Mouse (Mus musculus) midbrain, embryonic 12.5 days (tissue): ENCODE results near the gene 1700113H08Rik. TPM values are rescaled to one million over a fixed set of nuclear protein-coding genes. Genes with fewer than 3 reads are reported as not detected.

Source experiments
- ATAC-seq: fragments of 200-750 bp; cut with Nextera tagmentation; 2 replicates; pipeline ENCODE4 v1.8.0; 2017; ENCODE audit warnings: low read depth, moderate TSS enrichment, moderate library complexity; ENCODE audit not compliant: low FRiP score
- H3K27ac ChIP-seq: fragments of 300-500 bp; sonication (generic); replicated peaks from 2 replicates; pipeline ENCODE4 v1.5.1; 2016; ENCODE audit warnings: mild to moderate bottlenecking
- H3K27me3 ChIP-seq: fragments of 300-500 bp; sonication (generic); 2 replicates; pipeline ENCODE4 v1.6.1; 2016; ENCODE audit warnings: mild to moderate bottlenecking
- H3K36me3 ChIP-seq: fragments of 300-500 bp; sonication (generic); 2 replicates; pipeline ENCODE4 v1.6.1; 2016
- H3K4me1 ChIP-seq: fragments of 300-500 bp; sonication (generic); 2 replicates; pipeline ENCODE4 v1.6.1; 2016
- H3K4me2 ChIP-seq: fragments of 300-500 bp; sonication (generic); replicated peaks from 2 replicates; pipeline ENCODE4 v1.6.1; 2016; ENCODE audit warnings: mild to moderate bottlenecking, moderate library complexity
- H3K4me3 ChIP-seq: fragments of 300-500 bp; sonication (generic); 2 replicates; pipeline ENCODE4 v1.5.1; 2016; ENCODE audit warnings: mild to moderate bottlenecking
- H3K9ac ChIP-seq: fragments of 300-500 bp; sonication (generic); replicated peaks from 2 replicates; pipeline ENCODE4 v1.6.1; 2016; ENCODE audit warnings: mild to moderate bottlenecking, moderate library complexity
- H3K9me3 ChIP-seq: fragments of 300-500 bp; sonication (generic); 2 replicates; pipeline ENCODE4 v1.6.1; 2016; ENCODE audit warnings: mild to moderate bottlenecking
- WGBS: fragments of 180-500 bp; shearing (Covaris S2); methylation state at CpG from one replicate; pipeline ENCODE4 v1.1.7; 2016; 5-methylcytosine and 5-hydroxymethylcytosine counted together
- polyA plus RNA-seq: library from polyadenylated mRNA; unstranded; fragments of >200 nt; fragmentation: Nextera tagmentation; extraction: Ambion mirVana; gene quantifications from 2 replicates; pipeline ENCODE4 v1.2.1, GENCODE M21; 2016

Gene 1700113H08Rik
- polyA plus RNA-seq, 1 experiment from 2014 or later: 0.56 TPM

DNA sequence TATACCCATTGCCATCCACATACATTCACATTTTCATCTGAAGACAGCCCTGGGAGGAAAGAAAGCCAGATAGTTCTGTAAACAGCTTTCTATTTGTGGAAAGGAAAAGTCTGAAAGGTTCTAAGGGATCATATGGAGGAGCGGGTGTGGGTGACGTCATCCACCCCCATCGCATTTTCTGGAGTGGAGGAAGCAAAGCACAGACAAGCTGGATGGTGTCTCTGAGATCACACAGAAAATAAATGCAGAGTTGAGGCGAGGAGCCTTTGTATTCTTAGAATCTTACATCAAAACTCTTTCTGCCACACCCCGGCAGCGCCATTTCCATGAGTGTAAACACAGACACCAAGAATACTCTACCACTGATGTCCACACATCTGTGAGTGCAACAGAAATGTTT is 26.4 kb downstream of the 1700113H08Rik start:
- WGBS: 88% methylated on average over 6 of the region's 6 CpGs

DNA sequence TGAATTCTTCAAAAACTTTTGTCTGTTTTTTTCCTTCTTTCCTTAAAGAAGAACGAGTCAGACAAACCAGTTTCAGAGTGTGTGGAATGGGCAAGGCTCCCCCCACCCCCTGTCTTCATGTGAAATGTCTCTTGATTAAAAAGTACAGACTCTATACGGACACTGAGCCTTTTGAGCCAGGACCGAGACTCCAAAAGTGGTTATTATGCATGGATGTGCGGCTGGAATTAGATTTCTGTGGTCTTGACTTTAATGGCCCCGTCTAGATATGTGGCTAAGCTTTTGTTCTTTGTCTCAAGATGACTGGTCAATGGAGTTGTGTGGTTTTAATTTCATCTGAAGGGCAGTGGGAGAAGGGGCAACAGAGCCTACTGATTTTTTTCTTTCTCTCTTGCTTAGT is 29.8 kb downstream of the 1700113H08Rik start:
- WGBS: 49% methylated on average over 5 of the region's 5 CpGs

More for the DNA sequence above, 26.4 kb downstream of the 1700113H08Rik start:
- no peak overlapping the region for H3K4me3 ChIP-seq
- H3K9me3 ChIP-seq: no peaks in the 10 kb centered on the region
- no peak overlapping the region for H3K9ac ChIP-seq
- no peak for ATAC-seq
- H3K4me1 ChIP-seq: no peaks in the 10 kb centered on the region
- no peak overlapping the region for H3K4me2 ChIP-seq
- H3K27me3 ChIP-seq: no peaks in the 10 kb centered on the region
- H3K36me3 ChIP-seq: no peaks in the 10 kb centered on the region
- no peak overlapping the region for H3K27ac ChIP-seq

DNA sequence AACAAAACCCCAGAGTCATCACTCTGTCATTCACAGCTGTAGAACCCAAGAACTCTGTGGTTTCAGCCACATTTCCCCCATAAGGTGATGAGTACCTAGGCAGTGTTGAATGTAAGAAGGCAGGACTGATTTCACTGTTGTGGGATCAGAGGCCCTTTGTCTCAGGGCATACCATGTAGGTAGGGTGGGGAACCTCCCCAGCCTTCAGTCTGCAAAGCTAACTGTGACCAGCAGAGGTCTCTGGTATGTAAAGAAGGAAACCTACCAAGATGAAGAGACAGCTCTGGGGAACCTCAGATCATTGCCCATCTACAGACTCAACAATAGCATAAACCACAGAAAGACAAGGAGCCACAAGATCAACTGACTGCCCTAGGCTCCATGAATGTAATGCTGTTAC is 36.4 kb downstream of the 1700113H08Rik start:
- Histone ChIP-seq H3K4me3 (no peak overlapping the region), H3K9me3 (no peaks in the 10 kb centered on the region), H3K4me1 (peaks cover 6% of the 10 kb centered on the region), H3K36me3 (no peaks in the 10 kb centered on the region), H3K27me3 (peaks cover 16% of the 10 kb centered on the region), H3K9ac (no peak overlapping the region), H3K27ac (no peak overlapping the region), H3K4me2 (no peak overlapping the region)
- ATAC-seq: peak; percentile 34; the same call in 1 of the 2 replicates

More for the DNA sequence above, 29.8 kb downstream of the 1700113H08Rik start:
- no peak overlapping the region for H3K27ac ChIP-seq
- H3K4me3 ChIP-seq: no peak overlapping the region
- no peaks in the 10 kb centered on the region for H3K36me3 ChIP-seq
- 0 out of 2 replicates have a peak, but pooled peaks cover under 1% of the 10 kb centered on the region for H3K27me3 ChIP-seq
- H3K4me1 ChIP-seq: no peaks in the 10 kb centered on the region
- H3K4me2 ChIP-seq: no peak overlapping the region
- no peak for ATAC-seq
- no peaks in the 10 kb centered on the region for H3K9me3 ChIP-seq
- no peak overlapping the region for H3K9ac ChIP-seq

DNA sequence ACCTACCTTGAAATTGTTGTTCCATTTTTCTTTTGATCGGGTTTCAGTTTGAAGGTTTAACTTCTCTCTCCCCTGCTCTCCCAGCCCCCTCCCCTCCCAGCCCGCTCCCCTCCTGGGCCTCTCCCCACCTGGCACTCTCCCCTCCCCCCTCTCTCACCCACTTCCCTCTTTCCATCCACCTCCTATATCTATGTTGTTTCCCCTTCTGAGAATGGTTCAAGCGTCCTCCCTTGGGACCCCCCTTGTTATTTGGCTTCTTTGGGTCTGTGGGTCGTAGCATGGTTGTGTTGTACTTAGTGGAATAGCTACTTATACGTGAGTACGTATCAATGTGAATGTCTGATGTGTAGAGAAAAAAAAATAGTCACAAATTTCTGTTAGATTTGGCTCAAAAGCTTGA is 40.9 kb downstream of the 1700113H08Rik start:
- Histone ChIP-seq H3K4me3 (no peak overlapping the region), H3K4me2 (no peak overlapping the region), H3K4me1 (peaks cover 36% of the 10 kb centered on the region), H3K27me3 (peaks cover 16% of the 10 kb centered on the region), H3K9me3 (no peaks in the 10 kb centered on the region), H3K9ac (no peak overlapping the region), H3K27ac (no peak overlapping the region), H3K36me3 (no peaks in the 10 kb centered on the region)
- no peak for ATAC-seq
- 53% methylated on average over 6 of the region's 6 CpGs for WGBS

DNA sequence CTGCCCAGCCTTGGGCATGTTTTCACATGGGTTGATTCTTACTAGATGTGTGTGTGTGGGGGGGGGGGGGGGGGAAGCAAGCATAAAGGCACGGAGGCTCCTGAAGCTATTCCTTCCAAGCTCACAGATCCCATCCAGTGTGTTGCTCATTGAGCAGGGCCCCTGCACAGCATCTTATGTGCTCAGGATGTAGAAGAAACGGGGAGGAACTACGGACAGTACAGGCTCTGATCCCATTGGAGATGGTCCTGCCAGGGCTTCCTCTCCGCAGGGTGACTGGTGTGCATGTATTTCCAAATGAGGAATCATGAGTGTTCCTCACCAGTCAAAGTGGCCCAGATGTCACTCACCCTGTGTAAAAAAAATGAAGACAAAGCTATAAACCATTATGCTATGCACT is 42.8 kb downstream of the 1700113H08Rik start:
- Histone ChIP-seq H3K36me3 (no peaks in the 10 kb centered on the region), H3K27ac (no peak overlapping the region)

DNA sequence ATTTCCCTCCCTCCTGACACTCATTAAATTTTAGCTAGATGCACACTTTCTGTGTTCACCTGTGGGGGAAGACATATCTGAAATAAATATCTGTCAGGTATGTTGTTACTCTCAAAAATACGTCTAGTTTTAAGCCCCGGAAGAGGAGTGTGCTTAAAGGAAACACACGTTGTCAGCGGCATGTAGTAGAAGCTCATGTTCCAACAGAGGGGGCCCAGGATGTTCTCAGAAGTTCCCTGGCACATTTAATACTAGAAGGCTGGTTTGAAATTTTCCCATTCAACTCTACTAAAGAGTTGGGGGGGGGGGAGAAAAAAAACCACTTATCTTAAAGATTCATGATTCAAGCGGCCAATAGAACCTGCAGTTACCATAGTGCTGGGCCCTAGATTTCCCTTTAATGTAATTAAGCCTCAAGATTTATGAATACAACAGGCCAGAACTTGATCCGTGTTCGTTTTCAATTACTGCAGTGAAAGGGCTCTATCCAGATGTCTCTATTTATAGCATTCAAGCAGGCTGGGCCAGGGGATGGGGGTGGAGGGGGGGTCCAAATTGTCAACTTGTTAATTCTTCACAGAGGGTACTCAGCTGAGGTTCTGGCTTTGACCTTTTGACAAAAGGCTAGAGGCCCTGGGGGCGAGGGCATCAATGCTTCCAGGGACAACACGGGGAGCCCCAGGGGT is 43.6 kb downstream of the 1700113H08Rik start:
- 6% methylated on average over 9 of the region's 9 CpGs for WGBS
- H3K4me1 ChIP-seq: peaks cover 36% of the 10 kb centered on the region
- peak overlapping the region; percentile 4 for H3K4me2 ChIP-seq
- peak; percentile 82 for ATAC-seq
- peak overlapping the region; percentile 58 for H3K27ac ChIP-seq
- no peaks in the 10 kb centered on the region for H3K9me3 ChIP-seq
- no peak overlapping the region for H3K9ac ChIP-seq
- peaks cover 30% of the 10 kb centered on the region for H3K27me3 ChIP-seq
- H3K36me3 ChIP-seq: no peaks in the 10 kb centered on the region
- no peak overlapping the region for H3K4me3 ChIP-seq

More for the DNA sequence above, 42.8 kb downstream of the 1700113H08Rik start:
- no peak overlapping the region for H3K4me2 ChIP-seq
- H3K4me3 ChIP-seq: no peak overlapping the region
- no peaks in the 10 kb centered on the region for H3K9me3 ChIP-seq
- 38% methylated on average over 4 of the region's 4 CpGs for WGBS
- no peak overlapping the region for H3K9ac ChIP-seq
- no peak for ATAC-seq
- peaks cover 26% of the 10 kb centered on the region for H3K27me3 ChIP-seq
- H3K4me1 ChIP-seq: peaks cover 36% of the 10 kb centered on the region

DNA sequence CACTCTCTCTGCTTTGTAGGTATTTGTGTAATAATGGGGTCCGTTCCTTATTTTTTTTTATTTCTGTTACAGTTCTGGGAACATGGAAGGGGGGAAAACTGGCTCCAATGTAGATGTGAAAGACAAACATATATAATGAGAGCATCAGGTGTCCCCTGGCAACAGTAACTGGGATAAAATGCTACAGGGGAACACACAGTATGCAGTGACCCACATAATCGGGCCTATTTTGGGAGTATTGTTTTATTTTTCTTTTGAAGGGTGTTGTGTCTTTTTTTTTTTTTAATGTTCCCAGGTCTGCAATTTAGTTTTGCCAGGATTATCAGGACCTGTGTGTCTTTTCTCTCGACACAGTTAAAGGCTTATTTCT is 44.1 kb downstream of the 1700113H08Rik start:
- peak; percentile 63; the same call in 1 of the 2 replicates for ATAC-seq
- H3K9ac ChIP-seq: no peak overlapping the region
- H3K4me2 ChIP-seq: peak overlapping the region; percentile 4; the same call in 1 of the 2 replicates
- no peaks in the 10 kb centered on the region for H3K9me3 ChIP-seq
- H3K27ac ChIP-seq: peak overlapping the region; percentile 58
- WGBS: 1% methylated on average over 3 of the region's 3 CpGs
- peaks cover 36% of the 10 kb centered on the region for H3K4me1 ChIP-seq
- H3K36me3 ChIP-seq: no peaks in the 10 kb centered on the region
- H3K27me3 ChIP-seq: peaks cover 29% of the 10 kb centered on the region
- H3K4me3 ChIP-seq: no peak overlapping the region

DNA sequence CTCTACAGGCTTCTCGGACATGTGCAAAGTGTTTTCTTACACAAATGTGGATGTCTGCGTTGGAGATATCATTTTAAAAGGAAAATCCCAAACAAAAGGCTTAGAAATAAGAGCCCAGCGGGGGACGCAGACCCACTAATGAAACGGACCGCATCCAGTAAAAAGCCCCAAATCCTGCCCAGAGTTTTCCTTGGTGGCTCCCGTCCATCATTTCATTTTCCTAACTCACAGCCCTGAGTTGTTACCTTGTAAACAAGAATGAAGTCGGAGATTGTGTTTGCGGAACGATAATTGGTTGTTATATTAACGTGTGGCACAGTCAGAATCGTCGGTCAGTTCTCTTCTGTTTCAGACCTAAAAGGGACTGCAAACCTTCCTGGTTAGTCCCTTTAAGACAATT is 44.6 kb downstream of the 1700113H08Rik start:
- Histone ChIP-seq H3K36me3 (no peaks in the 10 kb centered on the region), H3K9ac (no peak overlapping the region), H3K4me3 (no peak overlapping the region), H3K9me3 (no peaks in the 10 kb centered on the region), H3K27me3 (peaks cover 34% of the 10 kb centered on the region), H3K27ac (peak overlapping the region; percentile 58; the same call in 1 of the 2 replicates), H3K4me1 (peaks cover 36% of the 10 kb centered on the region), H3K4me2 (peak overlapping the region; percentile 31)
- ATAC-seq: no peak
- WGBS: 11% methylated on average over 13 of the region's 13 CpGs

DNA sequence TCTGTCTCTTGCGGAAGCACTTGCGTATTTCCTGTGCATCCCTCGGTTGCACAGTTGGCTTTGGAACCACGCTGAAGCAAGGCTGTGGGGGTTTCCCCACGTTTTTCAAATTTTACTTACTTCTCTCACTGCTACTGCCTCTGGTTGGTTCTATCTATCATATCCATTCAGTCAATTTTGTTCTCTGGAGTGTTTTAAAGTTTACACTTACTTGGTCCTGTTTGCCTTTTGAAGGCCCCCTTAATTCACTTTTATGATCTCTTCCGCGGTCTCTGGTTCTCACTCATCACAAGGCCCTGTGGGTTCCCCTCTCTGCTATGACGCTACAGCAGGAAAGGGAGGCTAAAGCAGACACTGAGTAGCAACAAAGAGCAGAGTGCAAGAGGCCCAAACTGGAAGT is 45.4 kb downstream of the 1700113H08Rik start:
- no peak overlapping the region for H3K4me2 ChIP-seq
- H3K4me3 ChIP-seq: no peak overlapping the region
- ATAC-seq: no peak
- no peaks in the 10 kb centered on the region for H3K36me3 ChIP-seq
- no peak overlapping the region for H3K27ac ChIP-seq
- H3K4me1 ChIP-seq: peaks cover 35% of the 10 kb centered on the region
- no peaks in the 10 kb centered on the region for H3K9me3 ChIP-seq
- H3K9ac ChIP-seq: no peak overlapping the region
- H3K27me3 ChIP-seq: peaks cover 31% of the 10 kb centered on the region
- WGBS: 52% methylated on average over 8 of the region's 8 CpGs

DNA sequence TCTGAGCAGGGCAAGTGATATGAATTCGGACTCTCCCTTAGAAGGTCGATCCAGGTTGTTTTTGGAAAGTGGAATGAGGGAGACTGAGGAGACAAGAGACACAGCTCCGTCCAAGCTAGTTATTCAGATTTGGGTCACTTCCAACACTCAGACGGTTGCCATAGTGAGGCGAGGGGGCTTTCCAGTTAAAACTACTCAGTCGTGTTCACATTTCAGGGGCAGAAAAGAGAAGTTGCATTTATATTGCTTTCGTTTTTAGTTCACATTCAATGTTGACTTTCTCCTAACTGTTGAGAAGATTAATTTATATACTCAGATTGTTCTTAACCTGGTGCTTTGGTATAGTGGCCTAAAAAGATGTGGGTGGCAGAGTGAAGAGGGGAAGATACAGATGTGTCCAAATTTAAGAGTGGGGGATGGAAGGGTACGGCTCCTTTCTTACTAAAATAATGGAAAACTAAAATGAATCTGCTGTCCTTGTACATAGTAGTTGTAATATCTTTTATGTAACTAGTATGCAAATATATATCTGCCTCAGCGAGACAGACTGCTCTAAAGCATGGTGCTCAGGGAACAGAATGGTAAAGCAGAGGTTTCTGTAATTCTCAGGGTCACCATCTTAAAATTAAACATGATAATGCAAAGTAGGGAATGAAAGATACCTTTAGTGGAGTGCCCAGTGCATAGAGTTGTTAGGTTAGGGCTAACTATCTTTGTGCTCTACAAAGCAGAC is 49.9 kb downstream of the 1700113H08Rik start:
- Histone ChIP-seq H3K27ac (no peak overlapping the region), H3K36me3 (no peaks in the 10 kb centered on the region), H3K4me1 (peaks cover 6% of the 10 kb centered on the region), H3K9ac (no peak overlapping the region), H3K4me2 (no peak overlapping the region), H3K27me3 (peaks cover 26% of the 10 kb centered on the region), H3K4me3 (no peak overlapping the region), H3K9me3 (no peaks in the 10 kb centered on the region)
- 79% methylated on average over 9 of the region's 9 CpGs for WGBS
- ATAC-seq: no peak

DNA sequence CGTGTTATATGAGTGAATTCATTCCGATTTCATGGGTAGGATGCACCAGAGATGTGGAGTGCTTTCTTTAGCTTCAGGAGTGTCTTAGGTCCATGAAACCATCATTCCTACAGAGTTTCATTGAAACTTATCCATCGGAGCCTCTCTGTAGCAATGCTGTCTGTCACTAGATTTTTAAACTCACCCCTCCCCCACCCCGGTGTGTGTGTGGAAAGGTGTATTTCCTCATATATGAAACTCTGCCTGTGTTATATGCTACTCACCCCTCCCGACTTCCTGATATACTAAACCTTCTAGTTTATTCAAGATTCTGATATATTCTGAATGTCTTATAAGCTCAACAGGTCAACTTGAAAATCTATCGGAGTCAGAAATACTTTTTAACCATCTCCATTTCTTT is 50.5 kb downstream of the 1700113H08Rik start:
- 95% methylated on average over 6 of the region's 6 CpGs for WGBS
- Histone ChIP-seq H3K4me2 (no peak overlapping the region), H3K27ac (no peak overlapping the region), H3K9ac (no peak overlapping the region), H3K36me3 (no peaks in the 10 kb centered on the region), H3K27me3 (peaks cover 26% of the 10 kb centered on the region), H3K9me3 (no peaks in the 10 kb centered on the region), H3K4me1 (peaks cover 3% of the 10 kb centered on the region; the same call in 1 of the 2 replicates), H3K4me3 (no peak overlapping the region)
- ATAC-seq: no peak

DNA sequence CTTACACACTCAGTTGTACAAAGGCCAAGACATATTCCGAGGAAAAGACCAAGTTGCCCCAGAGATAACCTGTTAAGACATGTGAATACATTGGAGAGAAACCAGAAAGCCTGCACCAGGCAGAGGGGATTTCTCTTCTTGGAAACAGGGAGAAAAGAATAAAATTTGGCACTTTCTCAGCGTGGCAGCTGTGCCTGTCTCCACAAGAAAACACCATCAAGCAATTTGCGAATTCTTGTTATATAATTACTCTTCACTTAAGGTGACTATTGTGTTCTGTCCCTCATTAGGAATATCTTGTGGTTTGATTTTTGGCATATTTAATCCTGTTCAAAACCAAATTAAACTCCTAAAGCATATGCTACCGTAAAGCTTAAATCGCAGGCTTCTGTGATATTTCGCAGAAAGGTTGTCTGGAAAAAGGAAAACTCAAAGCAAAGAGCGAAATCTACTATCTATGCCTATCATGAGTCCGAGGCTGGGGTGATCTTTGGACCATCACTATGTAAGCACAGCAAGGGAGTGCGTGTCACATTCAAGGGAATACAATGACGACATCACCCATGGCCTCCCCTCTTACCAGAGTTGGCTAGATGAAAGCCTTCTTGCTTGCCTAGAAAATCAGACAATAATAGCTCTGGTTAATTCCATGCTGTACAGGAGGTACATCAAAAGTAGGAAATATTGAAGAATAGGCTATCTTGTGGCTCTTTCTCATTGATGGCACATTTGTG is 51.4 kb downstream of the 1700113H08Rik start:
- Histone ChIP-seq H3K27ac (no peak overlapping the region), H3K27me3 (peaks cover 21% of the 10 kb centered on the region)
- no peak for ATAC-seq

More for the DNA sequence above, 51.4 kb downstream of the 1700113H08Rik start:
- H3K9me3 ChIP-seq: no peaks in the 10 kb centered on the region
- H3K4me3 ChIP-seq: no peak overlapping the region
- H3K36me3 ChIP-seq: no peaks in the 10 kb centered on the region
- H3K4me1 ChIP-seq: 0 out of 2 replicates have a peak, but pooled peaks cover 2% of the 10 kb centered on the region
- H3K4me2 ChIP-seq: no peak overlapping the region
- H3K9ac ChIP-seq: no peak overlapping the region
- WGBS: 76% methylated on average over 10 of the region's 10 CpGs
